Mouse (Mus musculus): ENCODE measurements around the gene Plch2. TPM values are rescaled to one million over a fixed set of nuclear protein-coding genes. Genes with fewer than 3 reads are reported as not detected.

Plch2 gene
- polyA plus RNA-seq, 1 experiment from 2014 or later = 0.43 TPM

- Histone ChIP-seq H3K36me3 (ENCODE audit: control insufficient read depth, insufficient read depth, low read length) (no peaks in the 10 kb centered on the region), H3K4me1 (replicated peaks; ENCODE audit: control insufficient read depth, insufficient read depth, low read length) (no peaks in the 10 kb centered on the region), H3K4me3 (ENCODE audit: low read depth, low read length) (peak overlapping the region; percentile 29), H3K4me2 (peak overlapping the region; percentile 55), H3K27me3 (replicated peaks; ENCODE audit: control insufficient read depth, insufficient read depth, low read length) (peaks cover 57% of the 10 kb centered on the region), H3K9me3 (ENCODE audit: control insufficient read depth, low read length) (no peaks in the 10 kb centered on the region), H3K9ac (ENCODE audit: low read depth, low read length) (no peak overlapping the region), H3K27ac (ENCODE audit: low read depth, low read length) (no peak overlapping the region)
- DNase-seq (ENCODE audit: low spot score) (no peak), ATAC-seq (replicated peaks; ENCODE audit: low FRiP score) (no peak)
- 3% methylated on average over 25 of the region's 25 CpGs for WGBS
These were observed 13.3 kb downstream of the Plch2 start for GRCm38 (mm10) chr4:155043289-155043625.

GRCm38 (mm10) chr4:155042606-155043288 is 13.8 kb downstream of the Plch2 start:
- H3K27ac ChIP-seq (ENCODE audit: low read depth, low read length) = no peak overlapping the region
- H3K9ac ChIP-seq (ENCODE audit: low read depth, low read length) = no peak overlapping the region
- DNase-seq (ENCODE audit: low spot score) (no peak), ATAC-seq (replicated peaks; ENCODE audit: low FRiP score) (no peak)
- peak overlapping the region; percentile 55 for H3K4me2 ChIP-seq
- H3K9me3 ChIP-seq (ENCODE audit: control insufficient read depth, low read length) = no peaks in the 10 kb centered on the region
- H3K36me3 ChIP-seq (ENCODE audit: control insufficient read depth, insufficient read depth, low read length) = no peaks in the 10 kb centered on the region
- WGBS = 4% methylated on average over 62 of the region's 65 CpGs
- H3K4me3 ChIP-seq (ENCODE audit: low read depth, low read length) = peak overlapping the region; percentile 29
- H3K27me3 ChIP-seq (replicated peaks; ENCODE audit: control insufficient read depth, insufficient read depth, low read length) = peaks cover 60% of the 10 kb centered on the region
- no peaks in the 10 kb centered on the region for H3K4me1 ChIP-seq (replicated peaks; ENCODE audit: control insufficient read depth, insufficient read depth, low read length)

- Histone ChIP-seq H3K9ac (ENCODE audit: low read depth, low read length) (no peak overlapping the region), H3K27me3 (replicated peaks; ENCODE audit: control insufficient read depth, insufficient read depth, low read length) (peaks cover 60% of the 10 kb centered on the region), H3K27ac (ENCODE audit: low read depth, low read length) (no peak overlapping the region), H3K9me3 (ENCODE audit: control insufficient read depth, low read length) (no peaks in the 10 kb centered on the region), H3K4me1 (replicated peaks; ENCODE audit: control insufficient read depth, insufficient read depth, low read length) (no peaks in the 10 kb centered on the region), H3K4me2 (no peak overlapping the region), H3K4me3 (ENCODE audit: low read depth, low read length) (no peak overlapping the region), H3K36me3 (ENCODE audit: control insufficient read depth, insufficient read depth, low read length) (no peaks in the 10 kb centered on the region)
- WGBS = 65% methylated on average over 6 of the region's 6 CpGs
- DNase-seq (ENCODE audit: low spot score) (no peak), ATAC-seq (replicated peaks; ENCODE audit: low FRiP score) (no peak)
These were observed 15.9 kb downstream of the Plch2 start for GRCm38 (mm10) chr4:155040696-155041095.

GRCm38 (mm10) chr4:155040197-155040596 is 16.4 kb downstream of the Plch2 start:
- H3K27me3 ChIP-seq (replicated peaks; ENCODE audit: control insufficient read depth, insufficient read depth, low read length) = peaks cover 58% of the 10 kb centered on the region
- H3K4me1 ChIP-seq (replicated peaks; ENCODE audit: control insufficient read depth, insufficient read depth, low read length) = no peaks in the 10 kb centered on the region
- no peak overlapping the region for H3K4me2 ChIP-seq
- no peak overlapping the region for H3K27ac ChIP-seq (ENCODE audit: low read depth, low read length)
- no peaks in the 10 kb centered on the region for H3K36me3 ChIP-seq (ENCODE audit: control insufficient read depth, insufficient read depth, low read length)
- H3K9ac ChIP-seq (ENCODE audit: low read depth, low read length) = no peak overlapping the region
- ATAC-seq (replicated peaks; ENCODE audit: low FRiP score) = no peak
- H3K9me3 ChIP-seq (ENCODE audit: control insufficient read depth, low read length) = no peaks in the 10 kb centered on the region
- no peak overlapping the region for H3K4me3 ChIP-seq (ENCODE audit: low read depth, low read length)
- 53% methylated on average over 9 of the region's 9 CpGs for WGBS
- DNase-seq (ENCODE audit: low spot score) = no peak

- Histone ChIP-seq H3K27me3 (replicated peaks; ENCODE audit: control insufficient read depth, insufficient read depth, low read length) (peaks cover 32% of the 10 kb centered on the region), H3K9me3 (ENCODE audit: control insufficient read depth, low read length) (no peaks in the 10 kb centered on the region), H3K36me3 (ENCODE audit: control insufficient read depth, insufficient read depth, low read length) (no peaks in the 10 kb centered on the region), H3K9ac (ENCODE audit: low read depth, low read length) (no peak overlapping the region), H3K27ac (ENCODE audit: low read depth, low read length) (no peak overlapping the region), H3K4me2 (no peak overlapping the region), H3K4me3 (ENCODE audit: low read depth, low read length) (no peak overlapping the region), H3K4me1 (replicated peaks; ENCODE audit: control insufficient read depth, insufficient read depth, low read length) (no peaks in the 10 kb centered on the region)
- DNase-seq (ENCODE audit: low spot score) (no peak), ATAC-seq (replicated peaks; ENCODE audit: low FRiP score) (no peak)
- whole genome bisulfite sequencing = 68% methylated on average over 13 of the region's 13 CpGs
These were observed 21.8 kb downstream of the Plch2 start for GRCm38 (mm10) chr4:155034787-155035186.

- H3K36me3 ChIP-seq (ENCODE audit: control insufficient read depth, insufficient read depth, low read length) = no peaks in the 10 kb centered on the region
- no peak overlapping the region for H3K9ac ChIP-seq (ENCODE audit: low read depth, low read length)
- H3K27ac ChIP-seq (ENCODE audit: low read depth, low read length) = no peak overlapping the region
- ATAC-seq (replicated peaks; ENCODE audit: low FRiP score) = no peak
- H3K27me3 ChIP-seq (replicated peaks; ENCODE audit: control insufficient read depth, insufficient read depth, low read length) = peaks cover 31% of the 10 kb centered on the region
- WGBS = 36% methylated on average over 7 of the region's 7 CpGs
- H3K4me1 ChIP-seq (replicated peaks; ENCODE audit: control insufficient read depth, insufficient read depth, low read length) = no peaks in the 10 kb centered on the region
- H3K4me2 ChIP-seq = no peak overlapping the region
- no peaks in the 10 kb centered on the region for H3K9me3 ChIP-seq (ENCODE audit: control insufficient read depth, low read length)
- H3K4me3 ChIP-seq (ENCODE audit: low read depth, low read length) = no peak overlapping the region
- no peak for DNase-seq (ENCODE audit: low spot score)
These were observed 22.4 kb downstream of the Plch2 start for GRCm38 (mm10) chr4:155034202-155034601.

GRCm38 (mm10) chr4:155033115-155033514 is 23.5 kb downstream of the Plch2 start:
- Histone ChIP-seq H3K27ac (ENCODE audit: low read depth, low read length) (no peak overlapping the region), H3K27me3 (replicated peaks; ENCODE audit: control insufficient read depth, insufficient read depth, low read length) (peaks cover 34% of the 10 kb centered on the region), H3K36me3 (ENCODE audit: control insufficient read depth, insufficient read depth, low read length) (no peaks in the 10 kb centered on the region), H3K9me3 (ENCODE audit: control insufficient read depth, low read length) (no peaks in the 10 kb centered on the region), H3K4me1 (replicated peaks; ENCODE audit: control insufficient read depth, insufficient read depth, low read length) (no peaks in the 10 kb centered on the region), H3K4me2 (no peak overlapping the region), H3K9ac (ENCODE audit: low read depth, low read length) (no peak overlapping the region), H3K4me3 (ENCODE audit: low read depth, low read length) (no peak overlapping the region)
- ATAC-seq (replicated peaks; ENCODE audit: low FRiP score) = no peak
- 33% methylated on average over 6 of the region's 6 CpGs for WGBS
- no peak for DNase-seq (ENCODE audit: low spot score)

GRCm38 (mm10) chr4:155024170-155025010 is 32.2 kb downstream of the Plch2 start:
- Histone ChIP-seq H3K4me3 (ENCODE audit: low read depth, low read length) (no peak overlapping the region), H3K4me2 (no peak overlapping the region), H3K36me3 (ENCODE audit: control insufficient read depth, insufficient read depth, low read length) (no peaks in the 10 kb centered on the region), H3K27ac (ENCODE audit: low read depth, low read length) (no peak overlapping the region), H3K4me1 (replicated peaks; ENCODE audit: control insufficient read depth, insufficient read depth, low read length) (no peaks in the 10 kb centered on the region), H3K9ac (ENCODE audit: low read depth, low read length) (no peak overlapping the region), H3K9me3 (ENCODE audit: control insufficient read depth, low read length) (no peaks in the 10 kb centered on the region), H3K27me3 (replicated peaks; ENCODE audit: control insufficient read depth, insufficient read depth, low read length) (0 out of 2 replicates have a peak, but pooled peaks cover 2% of the 10 kb centered on the region)
- 80% methylated on average over 11 of the region's 11 CpGs for WGBS
- no peak for ATAC-seq (replicated peaks; ENCODE audit: low FRiP score)
- no peak for DNase-seq (ENCODE audit: low spot score)
